Mouse (Mus musculus): ENCODE measurements at regions not wholly inside any gene's neighbourhood (a gene's known extent, or its start where the extent isn't known, plus 50 kb on each side); places are given as distances from the start of the nearest gene placed in this dataset.

DNA sequence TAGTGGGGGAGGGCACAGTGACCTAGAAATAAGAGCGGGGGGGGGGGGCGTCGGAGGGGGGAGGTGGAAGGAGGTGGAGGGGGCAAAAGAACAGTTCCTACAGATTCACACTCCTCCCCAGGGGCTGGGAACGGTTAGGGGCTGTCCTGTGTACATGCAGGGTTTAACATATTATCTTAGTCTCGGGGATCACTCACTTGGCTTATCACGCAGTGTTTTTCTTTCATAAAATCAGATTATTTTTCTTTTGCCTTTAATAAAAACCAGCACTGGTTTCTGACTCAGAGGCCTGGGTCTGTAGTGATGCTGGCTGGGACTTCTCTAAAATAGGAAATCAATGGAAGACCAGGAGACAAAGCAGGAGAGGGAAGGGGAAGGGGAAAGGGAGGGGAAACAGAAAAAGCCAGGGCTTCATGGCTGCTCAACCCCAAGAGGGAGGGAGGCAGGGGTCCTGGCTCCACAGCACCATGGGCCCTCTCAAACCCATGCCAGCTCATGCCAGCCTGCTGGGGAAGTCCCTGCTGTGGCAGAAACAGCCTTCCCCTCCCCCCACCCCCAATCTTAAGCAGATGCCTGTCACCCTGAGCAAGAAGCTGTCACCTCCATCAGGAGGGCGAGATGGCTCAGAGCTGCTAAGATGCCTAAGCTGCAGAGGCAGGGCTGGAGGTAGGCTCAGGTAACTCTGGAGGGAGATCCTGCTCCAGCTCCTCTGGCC lies 108.3 kb upstream of the Syt13 start:
- no peak for DNase-seq

DNA sequence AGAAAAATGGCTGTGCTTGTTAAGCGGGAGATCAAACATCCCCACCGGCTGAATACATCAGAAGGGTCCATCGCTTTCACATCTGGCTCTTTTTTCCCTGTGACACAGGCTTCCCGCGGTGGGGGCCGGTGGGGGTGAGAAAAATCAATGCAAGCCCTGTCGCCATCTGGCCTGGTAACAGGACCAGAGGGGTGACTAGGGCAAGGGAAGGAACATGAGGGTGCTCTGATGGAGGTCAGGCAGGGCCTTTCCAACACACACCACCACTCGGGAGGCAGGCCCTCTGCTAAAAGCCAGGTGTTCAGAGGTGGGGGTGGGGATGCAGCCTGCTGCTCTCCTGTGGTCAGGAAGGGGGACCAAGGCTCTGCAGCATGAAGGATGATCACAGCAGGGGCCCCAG lies 107.5 kb upstream of the Syt13 start:
- DNase-seq = no peak

DNA sequence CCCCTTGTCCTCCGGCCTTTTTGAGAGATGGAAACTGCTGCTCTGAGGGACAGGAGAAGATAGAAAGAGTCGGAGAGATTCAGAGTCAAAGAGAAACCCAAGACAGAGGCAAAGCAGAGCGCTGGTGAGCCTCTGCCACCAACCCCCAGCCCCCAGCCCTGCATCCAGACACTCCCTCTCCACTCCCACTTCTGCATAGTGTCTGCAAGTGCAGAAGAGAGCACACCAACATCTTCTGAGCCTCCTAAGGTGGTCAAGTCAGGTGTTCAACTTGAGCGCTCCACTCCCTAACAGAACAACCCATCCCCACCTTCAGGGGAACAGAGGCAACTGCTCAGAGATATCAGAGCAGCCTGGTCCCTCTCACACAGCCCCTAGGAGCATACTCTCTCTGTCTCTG lies 106.8 kb upstream of the Syt13 start:
- no peak for DNase-seq

DNA sequence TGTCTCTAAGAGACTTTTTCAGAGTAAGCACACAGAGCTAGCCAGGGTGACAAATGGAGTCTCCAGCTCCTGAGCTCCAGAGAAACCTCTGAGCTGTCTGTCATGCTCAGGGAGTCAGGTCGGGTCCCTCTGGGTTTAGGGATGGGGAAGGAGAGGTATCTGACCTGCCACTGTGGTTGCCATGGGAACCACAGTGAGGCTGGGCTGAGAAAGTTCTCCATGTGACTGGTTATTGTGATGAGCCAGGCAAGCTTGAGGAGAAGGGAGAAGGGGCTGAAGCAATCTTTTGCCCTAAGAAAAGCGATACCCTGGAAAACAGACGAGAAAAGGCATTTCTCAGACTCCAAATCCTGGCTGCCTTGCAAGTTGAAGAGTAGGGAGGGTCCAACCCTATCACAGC lies 105.7 kb upstream of the Syt13 start:
- DNase-seq = no peak

DNA sequence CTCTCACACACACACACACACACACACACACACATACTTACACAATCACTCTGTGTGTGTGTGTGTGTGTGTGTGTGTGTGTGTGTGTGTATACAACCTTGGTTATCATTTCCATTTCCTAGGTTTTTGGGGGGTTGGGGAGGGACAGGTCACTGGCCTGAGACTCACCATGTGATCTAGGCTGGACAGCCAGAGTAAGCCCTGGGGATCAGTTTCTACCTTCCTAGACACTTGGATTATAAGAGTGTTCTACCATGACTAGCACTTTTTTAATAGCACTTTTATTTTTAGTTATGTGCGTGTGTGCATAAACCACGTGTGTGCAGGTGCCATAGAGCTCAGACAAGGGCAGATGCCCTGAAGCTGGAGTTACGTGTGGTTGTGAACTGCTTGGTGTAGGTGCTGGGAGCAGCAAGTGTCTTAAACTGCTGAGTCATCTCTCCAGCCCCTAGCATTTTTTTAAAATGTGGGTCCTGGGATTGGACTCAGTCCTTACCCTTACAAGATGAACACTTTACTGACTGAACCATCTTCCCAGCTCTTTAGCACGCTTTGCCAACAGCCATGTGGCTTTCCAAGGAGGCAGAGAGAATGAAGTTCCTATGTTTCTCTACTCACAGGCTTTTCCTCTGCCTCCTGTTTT lies 105.1 kb upstream of the Syt13 start:
- no peak for DNase-seq

DNA sequence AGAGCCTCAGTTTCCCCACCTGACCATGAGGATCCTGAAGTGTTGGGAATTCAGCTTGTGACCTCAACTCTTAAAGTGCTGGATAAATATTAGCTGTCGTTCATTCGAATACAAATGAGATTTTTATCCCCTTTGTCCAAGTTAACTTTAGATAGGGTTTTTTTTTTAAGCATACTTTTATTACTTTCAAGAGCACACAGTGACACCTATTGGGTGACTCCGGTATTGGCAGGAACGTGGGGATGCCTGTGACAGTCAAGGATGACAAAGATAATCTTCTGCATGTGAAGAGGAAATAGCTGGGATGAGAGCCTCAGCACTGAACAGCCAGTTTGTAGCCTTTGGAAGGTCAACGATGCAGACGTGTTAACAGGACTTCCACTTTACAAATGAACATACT lies 103.9 kb upstream of the Syt13 start:
- DNase-seq = peak; percentile 50

DNA sequence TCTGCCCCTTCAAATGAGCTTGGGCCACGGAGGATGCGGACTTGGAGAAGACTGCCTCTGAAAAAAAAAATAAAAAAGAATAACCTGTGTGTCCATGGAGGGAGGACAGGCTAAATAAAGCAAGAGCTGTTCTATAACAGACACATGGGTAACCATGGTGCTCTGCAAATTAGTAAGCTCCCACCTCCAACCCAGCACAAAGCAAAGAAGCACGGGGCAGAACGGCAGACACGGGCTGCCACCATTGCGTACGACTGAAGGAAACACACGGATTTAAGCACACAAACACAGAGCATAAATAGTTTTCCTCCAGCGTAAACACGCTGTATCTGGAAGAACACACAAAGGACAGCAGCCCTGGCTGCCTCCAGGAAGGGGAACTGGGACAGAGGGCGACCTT lies 101.9 kb upstream of the Syt13 start:
- DNase-seq = no peak

DNA sequence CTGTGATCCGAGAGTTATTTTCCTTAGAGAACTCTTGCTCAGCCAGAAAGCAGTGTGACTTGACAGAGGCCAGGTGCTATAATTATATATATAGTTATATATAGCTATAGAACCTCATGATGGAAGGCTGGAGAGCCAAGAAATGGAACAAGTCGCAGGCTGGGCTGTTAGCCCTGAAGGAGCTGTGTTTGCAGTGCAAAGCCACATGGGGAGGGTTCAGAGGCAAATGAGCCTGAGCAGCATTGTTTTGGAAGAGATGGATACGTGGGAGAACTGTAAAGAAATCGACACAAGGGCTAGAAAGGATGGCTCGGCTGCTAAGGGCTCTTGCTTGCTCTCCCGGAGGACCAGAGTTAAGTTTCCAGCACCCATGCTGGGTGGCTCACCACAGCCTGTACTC lies 95.3 kb upstream of the Syt13 start:
- no peak for DNase-seq

DNA sequence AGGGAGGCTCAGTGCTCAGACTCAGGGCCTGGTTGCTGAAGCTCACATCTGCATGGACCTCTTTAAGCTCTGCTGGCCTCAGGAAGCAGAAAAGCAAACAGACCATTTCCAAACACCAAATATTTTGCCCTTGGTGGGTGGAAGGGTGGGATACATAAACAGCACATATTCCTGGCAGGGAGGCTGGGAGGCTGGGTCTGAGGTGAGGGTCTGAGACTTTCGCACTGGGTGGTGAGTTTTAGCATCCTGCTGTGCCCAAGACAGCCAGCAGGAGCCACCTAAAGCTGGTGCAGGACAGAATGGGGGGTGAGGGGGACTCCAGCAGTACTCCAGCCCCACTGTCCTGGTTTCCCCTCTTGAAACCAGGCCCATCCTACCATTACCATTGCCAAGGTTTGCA lies 90.6 kb upstream of the Syt13 start:
- no peak for DNase-seq

DNA sequence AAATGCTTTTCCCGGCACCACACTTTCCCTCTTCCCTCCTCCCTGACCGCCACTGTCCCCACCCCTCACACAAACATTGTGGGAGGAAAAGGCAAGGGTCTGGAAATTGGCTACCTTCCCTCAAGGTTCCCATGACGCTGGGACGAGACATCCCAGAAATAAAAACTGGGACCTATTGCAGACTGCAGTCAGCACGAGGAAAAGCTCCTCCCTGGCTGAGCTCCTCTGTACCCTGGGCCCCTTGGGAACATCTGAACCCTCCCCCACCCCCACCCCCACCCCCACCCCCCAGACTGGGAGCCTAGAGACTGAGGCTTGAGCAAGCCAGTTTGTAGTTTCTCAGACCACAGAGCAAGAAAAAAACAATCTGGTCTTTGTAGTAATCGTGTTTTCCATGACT lies 89.5 kb upstream of the Syt13 start:
- no peak for DNase-seq

DNA sequence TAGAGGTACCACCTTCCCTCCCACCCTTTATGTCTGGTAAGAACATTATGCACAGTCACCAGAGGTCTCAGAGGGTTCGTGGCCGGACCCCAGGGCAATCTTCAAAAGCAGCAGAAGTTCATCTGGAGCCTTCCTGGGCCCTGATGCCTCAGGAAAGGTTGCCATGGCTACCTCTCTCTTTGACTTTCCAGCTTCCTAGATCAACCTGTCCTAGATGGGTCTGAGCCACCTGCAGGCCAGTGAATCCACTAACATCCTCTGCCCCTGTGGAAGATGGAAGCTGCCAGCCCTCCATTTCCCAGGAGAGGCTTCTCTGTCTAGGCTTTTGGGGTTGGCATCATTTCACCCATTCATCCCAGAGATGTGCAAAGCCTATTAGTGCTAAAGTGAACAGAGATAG lies 84.8 kb upstream of the Syt13 start:
- DNase-seq = no peak

DNA sequence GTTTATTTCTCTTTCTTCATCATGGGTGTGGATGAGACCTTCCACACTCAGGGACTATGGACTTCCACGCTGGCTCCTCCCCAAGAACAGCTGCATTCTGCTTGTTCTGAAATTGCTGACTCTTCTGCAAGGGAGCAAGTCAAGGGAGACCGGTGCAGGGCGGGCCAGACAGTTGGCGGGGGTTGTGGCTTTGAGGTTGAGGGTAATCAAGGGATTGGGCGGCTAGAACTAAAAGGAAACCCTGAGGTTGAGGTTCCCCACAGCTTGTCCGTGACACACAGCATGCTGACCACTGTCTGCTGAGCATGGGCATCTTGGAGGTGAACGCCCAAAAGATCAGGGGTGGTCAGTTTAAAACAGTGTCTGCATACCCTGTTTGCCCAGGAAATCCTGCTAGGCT lies 83.1 kb upstream of the Syt13 start:
- no peak for DNase-seq

DNA sequence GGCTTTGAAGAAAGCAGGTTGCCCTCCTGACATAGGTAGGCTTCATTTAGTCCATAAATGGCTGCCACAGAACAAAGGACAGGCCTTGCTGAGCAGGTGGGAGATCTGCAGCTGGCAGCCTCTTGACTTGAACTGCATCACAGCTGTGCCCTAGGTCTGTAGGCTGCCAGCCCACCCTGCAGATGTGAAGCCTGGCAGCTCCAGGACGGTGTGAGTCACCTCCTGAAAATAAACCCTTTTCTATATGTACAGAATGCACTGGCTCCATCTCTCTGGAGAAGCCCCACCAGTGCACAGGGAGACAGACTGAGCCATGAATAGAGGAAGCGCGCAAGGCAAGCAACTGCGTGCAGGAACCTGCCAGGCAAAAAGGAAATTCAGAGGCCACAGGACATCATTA lies 78.7 kb upstream of the Syt13 start:
- DNase-seq = no peak

DNA sequence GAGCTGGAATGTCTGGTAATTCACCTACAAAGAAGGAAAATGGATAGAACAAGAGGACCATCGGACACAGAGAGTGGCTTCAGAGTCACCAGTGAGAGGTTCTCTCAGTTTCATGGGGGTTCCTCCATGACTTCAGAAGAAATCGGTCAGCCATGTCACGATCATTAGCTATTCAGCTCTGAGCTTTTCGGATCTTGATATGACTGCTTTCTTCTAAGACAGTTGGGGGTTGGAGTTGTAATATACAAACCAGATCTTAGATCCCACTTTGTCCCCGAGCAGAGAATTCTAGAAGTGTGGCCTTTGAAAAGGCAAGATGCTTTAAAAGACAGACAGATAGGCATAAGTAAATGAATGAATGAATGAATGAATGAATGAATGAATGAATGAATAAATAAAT lies 76.9 kb upstream of the Syt13 start:
- no peak for DNase-seq

DNA sequence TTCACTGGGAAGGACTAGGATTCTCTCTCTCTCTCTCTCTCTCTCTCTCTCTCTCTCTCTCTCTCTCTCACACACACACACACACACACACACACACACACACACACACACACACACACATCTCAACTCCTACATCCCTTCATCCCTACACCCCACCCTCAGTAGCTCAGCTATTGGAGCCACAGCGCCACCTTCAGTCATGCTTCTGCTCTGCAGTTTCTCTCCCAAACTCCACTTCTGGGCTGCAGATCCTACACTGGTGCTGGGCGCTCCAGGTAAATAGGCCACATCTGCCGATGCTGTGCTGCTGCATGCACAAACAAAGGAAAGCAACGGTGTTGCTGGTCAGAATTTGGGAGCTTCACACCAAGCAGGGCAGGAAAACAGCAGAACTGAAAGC lies 74.9 kb upstream of the Syt13 start:
- DNase-seq = peak; percentile 58

DNA sequence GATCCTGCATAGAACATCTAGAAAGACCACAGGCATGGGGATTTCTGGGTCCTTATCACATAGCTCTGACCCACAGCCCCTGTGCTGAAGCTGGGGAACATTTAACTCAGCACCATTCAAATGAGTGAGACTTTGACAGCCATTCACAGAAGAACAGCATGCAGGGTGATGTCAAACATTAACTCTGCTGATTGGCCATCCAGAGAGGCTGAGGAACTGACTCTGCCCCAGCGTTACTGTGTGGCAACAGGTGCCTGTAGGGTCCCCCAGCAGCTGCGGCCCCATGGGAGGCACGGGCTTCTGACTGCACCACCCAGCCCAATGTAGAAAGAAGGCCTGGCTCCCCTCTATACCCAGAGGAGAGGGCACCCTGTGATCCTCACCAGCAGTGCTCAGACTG lies 73.3 kb upstream of the Syt13 start:
- DNase-seq = no peak

DNA sequence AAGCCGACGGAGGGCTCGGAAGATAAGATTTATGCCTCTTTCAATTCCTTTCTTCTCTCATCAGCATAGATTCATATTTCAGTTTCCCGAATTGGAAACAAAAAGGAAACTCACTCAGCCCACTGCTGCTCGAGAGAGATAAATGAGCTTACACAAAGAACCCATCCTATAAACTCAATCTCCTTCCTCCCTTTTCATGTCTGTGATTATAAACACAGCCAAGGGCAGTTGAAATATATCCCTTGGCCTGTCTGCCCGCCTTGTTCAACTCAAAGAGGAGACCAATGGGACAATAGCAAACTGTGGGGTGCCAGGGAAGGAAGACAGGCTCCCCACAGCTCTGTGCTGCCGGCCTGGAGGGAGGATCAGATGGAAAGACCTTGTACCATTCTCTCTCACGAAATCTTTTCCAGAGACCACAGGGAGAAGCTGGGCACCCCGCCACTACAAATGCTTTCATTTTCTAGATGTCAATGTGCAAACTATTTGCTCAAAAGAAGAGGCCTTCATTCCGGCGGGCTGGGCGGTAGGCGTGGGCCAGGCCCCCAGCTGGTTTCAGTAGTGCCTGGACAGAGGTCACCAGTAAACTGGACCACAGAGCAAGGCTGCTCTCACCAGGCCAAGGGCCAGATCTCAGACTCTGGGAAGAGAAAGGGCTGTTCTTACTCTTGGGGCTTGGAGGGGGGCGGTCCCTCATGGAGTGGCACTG lies 69.7 kb upstream of the Syt13 start:
- DNase-seq = peak; percentile 30

DNA sequence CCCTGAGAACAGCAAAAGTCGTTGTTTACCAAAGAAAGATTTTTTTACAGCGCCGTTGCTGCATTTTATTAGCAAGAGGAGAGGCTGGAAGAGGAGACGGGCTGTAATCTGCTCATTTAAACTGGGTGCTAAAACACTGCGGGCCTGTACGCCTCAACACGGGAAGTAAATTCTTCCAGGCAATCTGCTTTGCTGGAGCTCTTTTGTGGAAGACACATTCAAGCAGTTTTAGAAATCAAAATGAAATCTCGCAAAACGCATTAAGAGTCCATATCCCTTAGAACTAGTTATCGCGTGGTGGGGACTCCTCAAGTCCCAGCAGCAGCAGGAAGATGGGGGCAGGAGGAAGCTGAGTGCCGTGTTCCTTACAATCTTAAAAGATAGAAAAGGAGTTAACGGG lies 65.9 kb upstream of the Syt13 start:
- DNase-seq = no peak

DNA sequence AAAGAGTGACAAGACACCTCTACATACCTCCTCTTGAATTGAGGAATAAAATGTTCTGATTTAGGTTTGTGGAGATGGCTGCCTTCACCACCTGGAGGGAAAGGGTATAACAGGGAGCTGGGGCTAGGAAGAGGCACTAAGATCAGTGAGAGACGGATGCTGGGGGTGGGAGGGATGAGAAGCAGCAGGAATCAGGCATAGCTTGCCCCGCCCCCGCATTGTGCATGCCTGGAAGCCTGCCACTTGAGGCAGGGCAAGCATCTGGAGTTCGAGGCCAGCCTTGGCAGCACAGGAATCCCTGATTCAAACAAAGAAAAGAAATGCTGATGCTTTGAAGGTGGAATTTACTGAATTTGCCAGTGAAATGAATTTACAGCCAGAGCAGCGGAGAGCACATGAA lies 63.6 kb upstream of the Syt13 start:
- DNase-seq = no peak

DNA sequence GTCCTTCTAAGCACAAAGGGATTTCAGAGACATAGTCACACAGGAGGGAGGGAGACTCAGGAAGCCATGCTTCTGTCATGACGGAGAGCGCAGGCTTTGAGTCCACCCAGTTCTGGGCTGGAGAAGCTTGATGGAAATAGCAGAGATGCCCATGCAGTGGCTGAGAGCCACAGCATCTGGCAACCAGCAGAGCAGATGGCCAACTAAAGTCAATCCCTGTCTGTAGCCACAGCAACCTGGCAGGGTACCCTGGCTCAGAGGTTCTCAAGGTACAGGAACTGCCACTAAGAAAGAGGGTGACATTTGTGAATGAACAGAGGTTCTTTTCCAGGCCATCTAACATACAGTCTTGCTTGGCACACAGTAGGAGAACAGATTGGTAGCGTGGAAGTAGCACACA lies 61.7 kb upstream of the Syt13 start:
- DNase-seq = no peak

DNA sequence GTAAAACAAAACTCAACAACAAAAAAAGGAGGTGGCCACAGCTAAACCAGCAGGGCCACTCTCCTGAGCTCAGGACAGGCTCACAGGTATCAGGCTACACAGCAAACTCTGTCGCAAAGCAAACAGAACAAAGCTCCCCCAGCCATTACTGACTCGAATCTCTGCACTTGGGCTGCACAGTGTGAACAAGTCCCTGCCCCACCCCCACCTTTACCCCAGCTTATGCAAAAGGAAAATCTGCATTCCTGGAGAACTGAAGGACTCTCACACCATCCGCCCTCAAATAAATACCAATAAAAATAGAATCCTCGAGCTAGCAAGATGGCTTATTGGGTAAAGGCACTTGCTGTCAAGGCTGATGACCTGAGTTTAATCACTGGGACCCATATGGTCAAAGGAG lies 60.6 kb upstream of the Syt13 start:
- DNase-seq = no peak

DNA sequence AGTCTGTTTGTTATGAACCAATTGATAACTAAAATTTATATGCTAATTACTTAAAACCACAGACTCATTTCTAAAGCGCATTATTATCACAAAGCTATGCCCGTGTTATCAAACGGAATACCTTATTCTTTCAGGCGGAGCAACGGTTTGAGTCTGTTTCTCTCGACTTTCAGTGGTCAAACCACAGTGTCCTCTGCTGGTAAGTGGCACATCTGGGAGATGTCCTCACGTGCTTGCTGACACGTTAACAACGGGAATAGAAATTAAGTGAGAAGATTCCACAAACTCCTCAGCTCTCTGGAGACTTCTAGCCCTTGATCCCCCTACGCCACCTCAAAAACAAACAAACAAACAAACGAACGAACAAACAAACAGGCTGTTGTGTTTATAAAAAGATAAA lies 58.9 kb upstream of the Syt13 start:
- no peak for DNase-seq

DNA sequence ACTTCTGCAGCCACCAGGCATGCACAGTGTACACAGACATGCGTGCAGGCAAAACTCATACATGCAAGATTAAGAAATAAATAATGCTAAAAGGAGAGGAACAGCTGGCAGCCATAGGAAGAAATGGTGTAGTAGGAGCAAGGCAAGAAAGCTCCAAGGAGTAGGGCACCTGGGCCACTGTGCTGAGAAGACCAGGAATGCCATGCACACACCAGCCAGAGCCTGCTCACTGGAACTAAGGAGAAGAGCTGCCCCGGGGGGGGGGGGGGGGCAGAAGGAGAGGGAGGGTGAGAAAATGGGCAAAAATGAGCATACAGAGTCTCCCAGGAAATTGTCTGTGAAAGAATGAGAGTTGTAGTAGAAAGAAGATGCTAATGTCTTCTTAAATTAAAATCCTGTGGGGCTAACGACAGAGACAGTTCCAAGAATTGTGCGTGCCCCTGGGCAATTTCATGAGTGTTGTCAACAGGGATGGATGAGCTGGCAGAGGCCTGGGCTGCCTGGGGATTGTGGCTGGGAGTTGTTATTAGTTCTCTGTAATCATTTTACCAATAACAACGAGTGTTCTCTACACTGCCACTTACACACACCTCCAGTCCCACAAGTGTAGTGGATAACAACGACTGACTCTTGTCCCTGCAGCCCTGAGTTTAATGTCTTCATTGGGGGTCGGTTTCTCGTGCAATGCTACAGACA lies 54.2 kb upstream of the Syt13 start:
- no peak for DNase-seq
